ENCODE assay signal across 8 mouse cellular contexts in the genomic region with DNA sequence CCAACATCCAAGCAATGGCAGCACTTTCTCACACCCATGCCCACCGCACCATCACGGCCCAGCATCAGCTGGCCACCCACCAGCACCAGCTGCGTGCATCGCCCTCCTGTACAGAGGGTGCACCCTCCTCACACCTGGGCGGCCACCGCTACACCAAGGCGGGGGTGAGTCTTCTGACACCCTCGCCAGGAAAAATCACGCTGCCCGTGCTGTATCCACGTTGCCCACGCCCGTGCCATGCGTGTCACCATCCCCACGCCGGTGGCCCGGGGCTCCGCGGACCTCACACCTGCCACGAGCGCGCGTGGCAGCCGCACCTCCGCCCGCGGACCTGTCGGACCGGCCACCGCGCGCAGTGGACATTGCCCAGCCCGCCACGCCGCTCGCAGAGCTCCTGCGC. TPM values are rescaled to one million over a fixed set of nuclear protein-coding genes. Genes with fewer than 3 reads are reported as not detected.
DNase-seq lines count a peak whose midpoint lies in the region; ATAC-seq and TF ChIP-seq lines count a peak whose summit lies in the region.

No protein-coding gene starts in this region.

- no peak for DNase-seq in lung, adult 2 months
- DNase-seq in lung, postnatal 4 days: no peak
- no peak for DNase-seq in forebrain, embryonic 10.5 days (ENCODE audit: extremely low spot score, low spot score)
- DNase-seq in urinary bladder, postnatal 14 days (ENCODE audit: low spot score): no peak
- DNase-seq in adrenal gland, postnatal 10 days: no peak
- no peak for DNase-seq in thymus, postnatal 0 days (ENCODE audit: low spot score)

- no peak for TF ChIP-seq CTCF in lung, adult 2 months (IDR thresholded peaks at IDR 0.05; ENCODE audit: insufficient read depth, low read length)

- no peaks in the 10 kb centered on the region for H3K9me3 ChIP-seq in forebrain, embryonic 10.5 days
- no peaks in the 10 kb centered on the region for H3K9me3 ChIP-seq in intestine, embryonic 15.5 days
- H3K9me3 ChIP-seq in neural tube, embryonic 12.5 days: no peaks in the 10 kb centered on the region

- WGBS in lung, adult 2 months: 6% methylated on average over 37 of the region's 37 CpGs
- 6% methylated on average over 36 of the region's 37 CpGs for WGBS in forebrain, embryonic 10.5 days
- 7% methylated on average over 37 of the region's 37 CpGs for WGBS in intestine, embryonic 15.5 days
- 8% methylated on average over 37 of the region's 37 CpGs for WGBS in neural tube, embryonic 12.5 days

- no peaks in the 10 kb centered on the region for H3K4me1 ChIP-seq in lung, adult 2 months (ENCODE audit: control insufficient read depth, insufficient read depth, low read length)
- peaks cover 29% of the 10 kb centered on the region for H3K4me1 ChIP-seq in forebrain, embryonic 10.5 days
- peaks cover 28% of the 10 kb centered on the region for H3K4me1 ChIP-seq in intestine, embryonic 15.5 days (replicated peaks)
- H3K4me1 ChIP-seq in neural tube, embryonic 12.5 days: peaks cover 14% of the 10 kb centered on the region

- H3K27me3 ChIP-seq in forebrain, embryonic 10.5 days (ENCODE audit: poor library complexity, severe bottlenecking): peaks cover 65% of the 10 kb centered on the region
- no peaks in the 10 kb centered on the region for H3K27me3 ChIP-seq in intestine, embryonic 15.5 days (replicated peaks)
- H3K27me3 ChIP-seq in neural tube, embryonic 12.5 days (replicated peaks): peaks cover 32% of the 10 kb centered on the region

- peak overlapping the region; percentile 87 for H3K27ac ChIP-seq in forebrain, embryonic 10.5 days
- H3K27ac ChIP-seq in intestine, embryonic 15.5 days: no peak overlapping the region
- H3K27ac ChIP-seq in neural tube, embryonic 12.5 days: no peak overlapping the region

- peak overlapping the region; percentile 75 for H3K9ac ChIP-seq in intestine, embryonic 15.5 days
- peak overlapping the region; percentile 83 for H3K9ac ChIP-seq in neural tube, embryonic 12.5 days

- TF ChIP-seq POLR2A in lung, adult 2 months (IDR thresholded peaks at IDR 0.05; ENCODE audit: borderline replicate concordance, extremely low read depth, low read depth, low read length): no peak

- peak; percentile 46; the same call in 1 of the 2 replicates for ATAC-seq in intestine, embryonic 15.5 days
- ATAC-seq in neural tube, embryonic 12.5 days (ENCODE audit: low FRiP score, low read depth): peak; percentile 74

- no peaks in the 10 kb centered on the region for H3K36me3 ChIP-seq in forebrain, embryonic 10.5 days (replicated peaks)
- no peaks in the 10 kb centered on the region for H3K36me3 ChIP-seq in intestine, embryonic 15.5 days
- no peaks in the 10 kb centered on the region for H3K36me3 ChIP-seq in neural tube, embryonic 12.5 days

- H3K4me3 ChIP-seq in lung, adult 2 months (replicated peaks; ENCODE audit: extremely low read depth, low read depth, low read length): peak overlapping the region; percentile 40
- H3K4me3 ChIP-seq in forebrain, embryonic 10.5 days: peak overlapping the region; percentile 78
- H3K4me3 ChIP-seq in intestine, embryonic 15.5 days (replicated peaks): peak overlapping the region; percentile 74
- peak overlapping the region; percentile 74 for H3K4me3 ChIP-seq in neural tube, embryonic 12.5 days

- H3K4me2 ChIP-seq in intestine, embryonic 15.5 days (replicated peaks): peak overlapping the region; percentile 94
- H3K4me2 ChIP-seq in neural tube, embryonic 12.5 days (replicated peaks): peak overlapping the region; percentile 95

RNA-seq across cellular contexts. Expression of gene Dagla, which starts 0.3 kb away (rescaled TPM):
- 15.3 TPM in 2 replicates for polyA plus RNA-seq in lung, adult 2 months (2012; rRNA removed)
- 1.7 and 1.9 TPM in 2 replicates for polyA plus RNA-seq in forebrain, embryonic 10.5 days (2016; fragmentation: Nextera tagmentation; extraction: Ambion mirVana)
- 3.5 and 3.6 TPM in 2 replicates for polyA plus RNA-seq in intestine, embryonic 15.5 days (2015; fragmentation: Nextera tagmentation; extraction: Ambion mirVana)
- polyA plus RNA-seq in neural tube, embryonic 12.5 days (2016; fragmentation: Nextera tagmentation; extraction: Ambion mirVana): 4.9 and 5.0 TPM in 2 replicates
- 1 to 10 TPM; 6.3 to 8.4 TPM for total RNA-seq in adrenal gland, postnatal 10 days (2021)
- polyA plus RNA-seq in thymus, postnatal 0 days (2015; fragmentation: Nextera tagmentation; extraction: Ambion mirVana): 0.17 and 0.18 TPM in 2 replicates
